Mouse (Mus musculus): Measurements from ENCODE around the gene Sncb.

DNA sequence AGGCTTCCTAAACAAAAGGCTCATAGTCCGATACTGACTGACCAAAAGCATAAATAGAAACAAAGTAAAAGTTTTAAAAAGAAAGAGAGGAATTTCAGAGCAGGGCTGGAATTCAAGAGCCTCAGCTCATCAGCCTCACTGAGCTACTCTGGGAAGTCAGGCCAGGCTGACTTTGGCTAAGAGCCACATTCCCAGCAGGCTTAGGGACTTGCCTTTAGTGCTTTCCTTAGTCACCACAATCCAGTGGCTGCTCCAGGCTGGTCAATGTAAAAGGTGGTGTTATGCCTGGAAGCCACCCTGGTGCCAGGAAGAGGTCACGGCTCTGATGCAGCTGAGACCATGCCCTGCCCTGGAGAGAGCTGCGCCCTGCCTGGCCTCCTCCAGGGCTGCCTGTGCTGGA lies 14.2 kb upstream of the Sncb start:
- TF ChIP-seq CTCF (IDR thresholded peaks at IDR 0.05; ENCODE audit: extremely low read depth, insufficient read length, insufficient replicate concordance, low read depth, low read length) (no peak), POLR2A (IDR thresholded peaks at IDR 0.05; ENCODE audit: low read depth, low read length) (no peak)

Measured in small intestine, adult 2 months (tissue).